Mouse (Mus musculus) MEL (cell line): ENCODE results near the gene Klhdc9. TPM values are rescaled to one million over a fixed set of nuclear protein-coding genes. Genes with fewer than 3 reads are reported as not detected.

Experiments
- DNase-seq: peaks from one replicate; pipeline ENCODE4 v3.0.0; 2011; ENCODE audit warnings: low read depth, low spot score
- H3K27ac ChIP-seq: 2 replicates; pipeline ENCODE4 v1.5.1; 2012; ENCODE audit warnings: low read depth, mild to moderate bottlenecking, control low read depth, low read length, moderate library complexity; ENCODE audit not compliant: control insufficient read depth
- H3K27me3 ChIP-seq, 2 experiments: fragments of 150-350 bp in 1 of 2; sonication (generic) in 1 of 2; 2 replicates each; pipeline ENCODE4 v1.6.1; 2012; ENCODE audit warnings: low read length in 2 of 2, mild to moderate bottlenecking in 2 of 2, improper control_type of control experiment in 1 of 2, moderate library complexity in 1 of 2; ENCODE audit not compliant: insufficient read depth in 2 of 2, control insufficient read depth in 1 of 2
- H3K36me3 ChIP-seq, 2 experiments: 2 replicates each; pipeline ENCODE4 v1.6.1; 2012 to 2014; ENCODE audit warnings: low read length in 2 of 2, improper control_type of control experiment in 1 of 2, inconsistent platforms in 1 of 2, mild to moderate bottlenecking in 1 of 2; ENCODE audit not compliant: insufficient read depth in 2 of 2, control insufficient read depth in 1 of 2
- H3K4me1 ChIP-seq, 2 experiments: fragments of 150-350 bp in 1 of 2; sonication (generic) in 1 of 2; 2 replicates each; pipeline ENCODE4 v1.6.1; 2012; ENCODE audit warnings: low read length in 2 of 2, improper control_type of control experiment in 1 of 2, mild to moderate bottlenecking in 1 of 2; ENCODE audit not compliant: insufficient read depth in 2 of 2, control insufficient read depth in 1 of 2
- H3K4me3 ChIP-seq, 2 experiments: fragments of 150-350 bp in 1 of 2; sonication (generic) in 1 of 2; 2 replicates each; pipeline ENCODE4 v1.5.1; 2012; ENCODE audit warnings: low read depth in 2 of 2, low read length in 2 of 2, mild to moderate bottlenecking in 2 of 2, moderate library complexity in 2 of 2, control low read depth in 1 of 2, improper control_type of control experiment in 1 of 2; ENCODE audit not compliant: control insufficient read depth in 1 of 2, insufficient read depth in 1 of 2
- H3K79me2 ChIP-seq: 2 replicates; pipeline ENCODE4 v1.6.1; 2012; ENCODE audit warnings: mild to moderate bottlenecking, low read length, moderate library complexity; ENCODE audit not compliant: control insufficient read depth, poor library complexity, insufficient read depth
- H3K9ac ChIP-seq: 2 replicates; pipeline ENCODE4 v1.6.1; 2012; ENCODE audit warnings: low read depth, mild to moderate bottlenecking, control low read depth, low read length, moderate library complexity; ENCODE audit not compliant: control insufficient read depth, poor library complexity, severe bottlenecking
- H3K9me3 ChIP-seq: fragments of 150-350 bp; sonication (generic); replicated peaks from 2 replicates; pipeline ENCODE4 v1.6.1; 2012; ENCODE audit warnings: mild to moderate bottlenecking, low read length, improper control_type of control experiment, moderate library complexity; ENCODE audit not compliant: insufficient read depth
- BHLHE40 ChIP-seq: IDR thresholded peaks from 2 replicates; pipeline ENCODE4 v1.6.1; 2012; ENCODE audit warnings: low read depth, mild to moderate bottlenecking, inconsistent platforms, low read length, improper control_type of control experiment, borderline replicate concordance
- CHD1 ChIP-seq: IDR thresholded peaks from 2 replicates; pipeline ENCODE4 v1.6.1; 2012; ENCODE audit warnings: low read depth, mild to moderate bottlenecking, inconsistent platforms, low read length, improper control_type of control experiment
- CTCF ChIP-seq, 3 experiments: IDR thresholded peaks in 2 of 3; conservative IDR thresholded peaks in 1 of 3; 2 replicates each; pipeline ENCODE4 v1.5.1; 2011 to 2012; ENCODE audit warnings: low read length in 3 of 3, low read depth in 2 of 3, mild to moderate bottlenecking in 2 of 3, improper control_type of control experiment in 1 of 3, inconsistent platforms in 1 of 3, mixed read lengths in 1 of 3, moderate library complexity in 1 of 3; ENCODE audit not compliant: control insufficient read depth in 1 of 3, insufficient read depth in 1 of 3, poor library complexity in 1 of 3, severe bottlenecking in 1 of 3
- EP300 ChIP-seq, 2 experiments: IDR thresholded peaks; 2 replicates each; pipeline ENCODE4 v1.6.1; 2011; ENCODE audit warnings: improper control_type of control experiment in 2 of 2, low read length in 2 of 2, low read depth in 1 of 2, mild to moderate bottlenecking in 1 of 2
- GABPA ChIP-seq: IDR thresholded peaks from 2 replicates; pipeline ENCODE4 v1.6.1; 2012; ENCODE audit warnings: low read depth, mild to moderate bottlenecking, inconsistent platforms, low read length, improper control_type of control experiment, moderate library complexity
- GATA1 ChIP-seq: IDR thresholded peaks from 2 replicates; pipeline ENCODE4 v1.6.1; 2011; ENCODE audit warnings: low read depth, low read length, improper control_type of control experiment
- MXI1 ChIP-seq: IDR thresholded peaks from 2 replicates; pipeline ENCODE4 v1.6.1; 2011; ENCODE audit warnings: mild to moderate bottlenecking, low read depth, low read length, improper control_type of control experiment
- MYB ChIP-seq: IDR thresholded peaks from 2 replicates; pipeline ENCODE4 v1.6.1; 2011; ENCODE audit warnings: mild to moderate bottlenecking, low read depth, low read length, improper control_type of control experiment
- NELFE ChIP-seq: IDR thresholded peaks from 2 replicates; pipeline ENCODE4 v1.6.1; 2011; ENCODE audit warnings: low read depth, low read length, improper control_type of control experiment
- NRF1 ChIP-seq: IDR thresholded peaks from 2 replicates; pipeline ENCODE4 v1.6.1; 2014; ENCODE audit warnings: low read depth, mild to moderate bottlenecking, inconsistent platforms, low read length, improper control_type of control experiment, moderate library complexity; ENCODE audit not compliant: poor library complexity, insufficient read depth, severe bottlenecking
- RAD21 ChIP-seq: IDR thresholded peaks from 2 replicates; pipeline ENCODE4 v1.6.1; 2011; ENCODE audit warnings: mild to moderate bottlenecking, low read depth, low read length, improper control_type of control experiment
- RCOR1 ChIP-seq: IDR thresholded peaks from 2 replicates; pipeline ENCODE4 v1.6.1; 2012; ENCODE audit warnings: low read depth, mild to moderate bottlenecking, inconsistent platforms, low read length, improper control_type of control experiment
- SIN3A ChIP-seq: IDR thresholded peaks from 2 replicates; pipeline ENCODE4 v1.6.1; 2012; ENCODE audit warnings: low read length, improper control_type of control experiment, inconsistent platforms
- TBP ChIP-seq: IDR thresholded peaks from 2 replicates; pipeline ENCODE4 v1.8.0; 2011; ENCODE audit warnings: low read depth, low read length, improper control_type of control experiment
- ZMIZ1 ChIP-seq: IDR thresholded peaks from 2 replicates; pipeline ENCODE4 v1.6.1; 2012; ENCODE audit warnings: low read depth, mild to moderate bottlenecking, inconsistent platforms, low read length, improper control_type of control experiment, moderate library complexity
- polyA plus RNA-seq, 2 experiments: library from polyadenylated mRNA; stranded (reverse) in 1 of 2; unstranded in 1 of 2; fragments of >175 nt in 1 of 2; fragments of >200 nt in 1 of 2; gene quantifications; 2 replicates each; pipeline versions ENCODE4 v1.2.1 to v1.2.4; 2012; ENCODE audit warnings: low replicate concordance in 2 of 2, low read depth in 1 of 2; ENCODE audit not compliant: insufficient read length in 2 of 2, insufficient read depth in 1 of 2, missing spikeins in 1 of 2
- total RNA-seq: library from RNA; depleted of rRNA; stranded (reverse); fragments of 300-350 nt; gene quantifications from 2 replicates; pipeline ENCODE4 v1.2.3, GENCODE M21; 2012

Gene Klhdc9
- total and polyA plus RNA-seq, 3 experiments, result 0.08 TPM; not detected in 2

DNA sequence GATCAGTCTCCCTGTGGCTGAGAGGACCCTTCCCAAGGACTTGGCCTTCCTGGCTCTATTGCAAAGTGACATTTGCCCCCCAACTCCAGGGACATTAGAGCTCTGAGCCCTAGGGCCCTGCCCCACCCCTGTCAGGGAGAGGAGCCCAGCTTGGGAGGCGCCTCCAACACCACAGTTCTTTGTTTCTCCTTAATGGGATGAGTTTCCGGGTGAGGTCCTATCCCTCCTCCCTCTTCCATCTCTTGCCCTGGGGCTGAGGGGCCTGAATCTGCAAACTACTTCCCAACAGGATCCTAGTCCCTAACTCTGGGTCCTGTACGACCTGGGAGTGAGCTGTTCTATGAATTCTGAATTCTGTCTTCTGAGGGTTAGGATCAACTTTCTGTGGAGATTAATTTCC, 12.3 kb upstream of the Klhdc9 start:
- peaks cover 0 to 3% of the 10 kb centered on the region in 2 experiments; a peak in 2 of 4 replicates for H3K36me3 ChIP-seq
- no peaks in the 10 kb centered on the region for H3K9me3 ChIP-seq
- DNase-seq, result no peak
- no peak overlapping the region for H3K4me3 ChIP-seq
- no peaks in the 10 kb centered on the region for H3K27me3 ChIP-seq
- peaks cover 2 to 3% of the 10 kb centered on the region in 2 experiments; a peak in 2 of 4 replicates for H3K4me1 ChIP-seq
- H3K79me2 ChIP-seq, result no peaks in the 10 kb centered on the region
- H3K9ac ChIP-seq, result no peak overlapping the region
- H3K27ac ChIP-seq, result no peak overlapping the region
- TF ChIP-seq RCOR1, result no peak
- TF ChIP-seq CHD1, result no peak

DNA sequence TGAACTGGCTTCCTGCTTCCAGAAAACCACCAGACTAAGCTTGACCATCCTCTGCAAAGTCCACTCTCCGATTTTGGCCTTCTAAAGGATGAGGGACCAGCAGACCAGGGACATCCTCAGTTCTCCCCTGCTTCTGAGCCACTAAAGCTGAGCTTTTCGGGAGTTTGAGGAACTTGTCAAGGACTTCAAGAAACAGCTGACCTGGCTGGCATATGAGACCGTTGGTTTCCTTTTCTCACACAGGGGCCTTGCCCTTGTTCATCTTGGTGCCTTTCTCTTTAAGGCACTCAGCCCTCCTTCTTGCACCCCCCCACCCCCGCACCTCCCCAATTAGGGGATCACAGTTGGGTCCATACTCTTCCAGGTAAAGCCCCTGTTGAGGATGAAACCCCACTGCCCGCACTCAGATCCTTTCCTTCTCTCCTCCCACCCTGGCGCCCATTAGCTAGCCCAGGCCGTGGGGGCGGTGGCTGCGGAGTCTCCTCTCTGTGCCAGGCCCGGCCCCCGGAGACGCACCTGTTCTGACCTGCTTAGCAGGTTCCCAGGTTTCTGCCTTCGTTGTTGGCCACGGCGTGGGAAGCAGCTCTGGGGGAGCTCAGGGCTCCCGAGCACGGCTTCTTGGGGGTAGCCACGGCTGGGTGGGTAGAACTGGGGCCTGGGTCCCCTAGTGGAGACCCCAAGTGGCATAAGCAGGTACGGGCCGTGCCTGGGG, 9.4 kb upstream of the Klhdc9 start, which contains the start of gene Nectin4:
Nectin4 (plus strand) TSS at position 255 of the 712 bp plus-strand sequence.
- Histone ChIP-seq H3K36me3 (peaks cover 0 to 3% of the 10 kb centered on the region in 2 experiments; a peak in 2 of 4 replicates), H3K9ac (no peak within 1 kb of the TSS), H3K4me3 (no peak within 1 kb of the TSS), H3K27ac (no peak within 1 kb of the TSS), H3K9me3 (no peaks in the 10 kb centered on the region), H3K27me3 (no peaks in the 10 kb centered on the region), H3K4me1 (peaks cover 2 to 3% of the 10 kb centered on the region in 2 experiments; a peak in 2 of 4 replicates), H3K79me2 (no peaks in the 10 kb centered on the region)
- TF ChIP-seq MYB (no peak), BHLHE40 (no peak), NRF1 (no peak), EP300 (IDR thresholded peaks at IDR 0.05; ENCODE audit: low read depth in 1 of 2, low read length in 2 of 2) (no peak), GATA1 (no peak), MXI1 (no peak), CTCF (IDR thresholded peaks at IDR 0.05 in 2 of 3, conservative IDR thresholded peaks at IDR 0.05 in 1 of 3; ENCODE audit: control insufficient read depth in 1 of 3, insufficient read depth in 1 of 3, low read depth in 2 of 3, low read length in 3 of 3, poor library complexity in 1 of 3, severe bottlenecking in 1 of 3) (no peak)
- no peak for DNase-seq

DNA sequence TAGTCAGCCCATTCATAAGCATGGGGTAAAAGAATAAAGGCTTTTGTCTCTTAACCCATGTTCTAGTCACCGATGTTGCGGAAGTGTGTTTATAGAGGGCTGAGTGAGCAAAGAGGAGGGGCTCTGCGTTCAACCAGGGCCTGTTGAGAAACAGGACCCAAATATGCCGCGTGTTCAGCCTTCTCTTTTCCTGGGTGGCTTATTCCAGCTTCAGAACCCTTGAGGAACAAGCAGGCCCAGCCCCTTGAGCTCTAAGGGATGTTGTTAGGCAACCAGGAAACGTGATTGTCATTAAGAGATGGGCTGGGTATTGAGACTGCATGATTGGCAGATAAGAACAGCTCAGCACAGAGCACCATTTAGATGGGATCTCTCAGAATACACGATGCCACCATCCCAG, 5.3 kb upstream of the Klhdc9 start:
- Histone ChIP-seq H3K27ac (no peak overlapping the region), H3K36me3 (0 out of 4 replicates have a peak, but pooled peaks cover 0 to 2% of the 10 kb centered on the region in 2 experiments), H3K9ac (no peak overlapping the region), H3K4me3 (no peak overlapping the region), H3K4me1 (peaks cover 0 to 2% of the 10 kb centered on the region in 2 experiments; a peak in 1 of 4 replicates), H3K79me2 (no peaks in the 10 kb centered on the region), H3K27me3 (no peaks in the 10 kb centered on the region), H3K9me3 (no peaks in the 10 kb centered on the region)
- DNase-seq, result no peak
- TF ChIP-seq SIN3A (no peak), TBP (no peak), ZMIZ1 (no peak), RAD21 (no peak), GABPA (no peak), MXI1 (no peak), NELFE (no peak), CTCF (IDR thresholded peaks at IDR 0.05 in 2 of 3, conservative IDR thresholded peaks at IDR 0.05 in 1 of 3; ENCODE audit: control insufficient read depth in 1 of 3, insufficient read depth in 1 of 3, low read depth in 2 of 3, low read length in 3 of 3, poor library complexity in 1 of 3, severe bottlenecking in 1 of 3) (no peak)
